Mouse (Mus musculus): ENCODE data around the gene Dhx15. TPM values are rescaled to one million over a fixed set of nuclear protein-coding genes. Genes with fewer than 3 reads are reported as not detected.

The Dhx15 gene
- polyA plus RNA-seq, 1 experiment from 2014 or later = 161 TPM

GRCm38 (mm10) chr5:52220013-52220804, 29.9 kb upstream of the Dhx15 start:
- ChIA-PET CTCF (interaction anchor here (1.2 kb wide), 1 partner anchor 17 kb away, joined by 4 read pairs; no protein-coding TSS in a partner anchor), POLR2A (no interaction called here)
- no peak for DNase-seq (ENCODE audit: low read depth, low spot score)
- TF ChIP-seq CTCF (IDR thresholded peaks at IDR 0.05) = no peak
- no peaks in the 10 kb centered on the region for H3K27me3 ChIP-seq
- ATAC-seq = no peak
- in situ Hi-C loops (cut with MboI; ENCODE audit: low pct_unique_long_range_greater_than_20kb) = no loop called here

GRCm38 (mm10) chr5:52218238-52218637, 27.9 kb upstream of the Dhx15 start:
- ChIA-PET CTCF (interaction anchor here (0.7 to 1.9 kb wide), 2 partner anchors 10 to 18 kb away, joined by 3 to 6 read pairs; no protein-coding TSS in a partner anchor), POLR2A (interaction anchor here (0.8 kb wide), 1 partner anchor 29 kb away, joined by 3 read pairs; no protein-coding TSS in a partner anchor)
- no peak for TF ChIP-seq CTCF (IDR thresholded peaks at IDR 0.05)
- DNase-seq (ENCODE audit: low read depth, low spot score) = no peak
- in situ Hi-C loops (cut with MboI; ENCODE audit: low pct_unique_long_range_greater_than_20kb) = no loop called here
- H3K27me3 ChIP-seq = no peaks in the 10 kb centered on the region
- no peak for ATAC-seq

- DNase-seq (ENCODE audit: low read depth, low spot score) (no peak), ATAC-seq (no peak)
- no peak for TF ChIP-seq CTCF (IDR thresholded peaks at IDR 0.05)
- no peaks in the 10 kb centered on the region for H3K27me3 ChIP-seq
- ChIA-PET POLR2A (no interaction called here), CTCF (no interaction called here)
- in situ Hi-C loops (cut with MboI; ENCODE audit: low pct_unique_long_range_greater_than_20kb) = no loop called here
Observed at GRCm38 (mm10) chr5:52213143-52213900, 23.0 kb upstream of the Dhx15 start.

- ChIA-PET POLR2A (no interaction called here), CTCF (no interaction called here)
- no peak for TF ChIP-seq CTCF (IDR thresholded peaks at IDR 0.05)
- ATAC-seq = no peak
- in situ Hi-C loops (cut with MboI; ENCODE audit: low pct_unique_long_range_greater_than_20kb) = no loop called here
- no peaks in the 10 kb centered on the region for H3K27me3 ChIP-seq
- DNase-seq (ENCODE audit: low read depth, low spot score) = no peak
Observed at GRCm38 (mm10) chr5:52191180-52191468, 810 bp upstream of the Dhx15 start.

GRCm38 (mm10) chr5:52189664-52190365, 499 bp downstream of the Dhx15 start:
- in situ Hi-C loops (cut with MboI; ENCODE audit: low pct_unique_long_range_greater_than_20kb) = no loop called here

GRCm38 (mm10) chr5:52188206-52188605, 2.1 kb downstream of the Dhx15 start:
- DNase-seq (ENCODE audit: low read depth, low spot score) (no peak), ATAC-seq (no peak)
- TF ChIP-seq CTCF (IDR thresholded peaks at IDR 0.05) = no peak
- POLR2A ChIA-PET = interaction anchor here (0.6 to 1.0 kb wide), 2 partner anchors 54 to 72 kb away, joined by 3 read pairs; no protein-coding TSS in a partner anchor
- in situ Hi-C loops (cut with MboI; ENCODE audit: low pct_unique_long_range_greater_than_20kb) = no loop called here
- CTCF ChIA-PET = interaction anchor here (1.1 kb wide), 2 partner anchors 54 to 122 kb away, joined by 3 read pairs; no protein-coding TSS in a partner anchor
- no peaks in the 10 kb centered on the region for H3K27me3 ChIP-seq

More at GRCm38 (mm10) chr5:52189664-52190365, 499 bp downstream of the Dhx15 start:
- CTCF ChIA-PET = no interaction called here
- ATAC-seq (peak; percentile 42), DNase-seq (ENCODE audit: low read depth, low spot score) (peak; percentile 33)
- POLR2A ChIA-PET = interaction anchor here (0.7 to 1.0 kb wide), 2 partner anchors 12 to 317 kb away, joined by 3 read pairs; no protein-coding TSS in a partner anchor
- no peaks in the 10 kb centered on the region for H3K27me3 ChIP-seq
- no peak for TF ChIP-seq CTCF (IDR thresholded peaks at IDR 0.05)

- ChIA-PET POLR2A (no interaction called here), CTCF (interaction anchor here (0.9 to 1.5 kb wide), 2 partner anchors 10 to 12 kb away, joined by 4 read pairs; no protein-coding TSS in a partner anchor)
- no peaks in the 10 kb centered on the region for H3K27me3 ChIP-seq
- ATAC-seq = no peak
- in situ Hi-C loops (cut with MboI; ENCODE audit: low pct_unique_long_range_greater_than_20kb) = no loop called here
- no peak for DNase-seq (ENCODE audit: low read depth, low spot score)
- TF ChIP-seq CTCF (IDR thresholded peaks at IDR 0.05) = no peak
Observed at GRCm38 (mm10) chr5:52177326-52177725, 13.0 kb downstream of the Dhx15 start.

- no peak for TF ChIP-seq CTCF (IDR thresholded peaks at IDR 0.05)
- no peaks in the 10 kb centered on the region for H3K27me3 ChIP-seq
- in situ Hi-C loops (cut with MboI; ENCODE audit: low pct_unique_long_range_greater_than_20kb) = no loop called here
- ChIA-PET CTCF (interaction anchor here (1.1 to 1.5 kb wide), 2 partner anchors 9 to 101 kb away, joined by 3 to 4 read pairs; no protein-coding TSS in a partner anchor), POLR2A (no interaction called here)
- ATAC-seq (no peak), DNase-seq (ENCODE audit: low read depth, low spot score) (no peak)
Observed at GRCm38 (mm10) chr5:52168468-52168867, 21.8 kb downstream of the Dhx15 start.

- in situ Hi-C loops (cut with MboI; ENCODE audit: low pct_unique_long_range_greater_than_20kb) = no loop called here
- no peaks in the 10 kb centered on the region for H3K27me3 ChIP-seq
Observed at GRCm38 (mm10) chr5:52149138-52149537, 41.2 kb downstream of the Dhx15 start.

GRCm38 (mm10) chr5:52147141-52147540, 43.2 kb downstream of the Dhx15 start:
- no peaks in the 10 kb centered on the region for H3K27me3 ChIP-seq
- ATAC-seq (no peak), DNase-seq (ENCODE audit: low read depth, low spot score) (no peak)
- ChIA-PET CTCF (interaction anchor here (1.7 kb wide), 1 partner anchor 14 kb away, joined by 6 read pairs; no protein-coding TSS in a partner anchor), POLR2A (interaction anchor here (1.3 to 1.5 kb wide), 2 partner anchors 10 to 12 kb away, joined by 4 read pairs; no protein-coding TSS in a partner anchor)
- TF ChIP-seq CTCF (IDR thresholded peaks at IDR 0.05) = no peak
- in situ Hi-C loops (cut with MboI; ENCODE audit: low pct_unique_long_range_greater_than_20kb) = no loop called here

More at GRCm38 (mm10) chr5:52149138-52149537, 41.2 kb downstream of the Dhx15 start:
- TF ChIP-seq CTCF (IDR thresholded peaks at IDR 0.05) = no peak
- ChIA-PET CTCF (interaction anchor here (1.2 to 2.3 kb wide), 3 partner anchors 10 to 16 kb away, joined by 3 to 7 read pairs (median 3); no protein-coding TSS in a partner anchor), POLR2A (no interaction called here)
- DNase-seq (ENCODE audit: low read depth, low spot score) (no peak), ATAC-seq (no peak)
